Mouse (Mus musculus) brain, embryonic 14.5 days (tissue): ENCODE data around the gene Snrk.

ENCODE experiments used
- CTCF ChIP-seq: fragments of 200-500 bp; IDR thresholded peaks from 2 replicates; pipeline ENCODE4 v1.5.1; 2012; ENCODE audit warnings: inconsistent platforms, mild to moderate bottlenecking, moderate library complexity, borderline replicate concordance; ENCODE audit not compliant: insufficient read depth, insufficient read length; ENCODE audit errors: extremely low read depth
- POLR2A ChIP-seq: fragments of 200-500 bp; IDR thresholded peaks from 2 replicates; pipeline ENCODE4 v1.6.1; 2012; ENCODE audit warnings: mild to moderate bottlenecking, inconsistent platforms, borderline replicate concordance; ENCODE audit not compliant: poor library complexity, insufficient read depth, insufficient read length, severe bottlenecking; ENCODE audit errors: extremely low read depth

DNA sequence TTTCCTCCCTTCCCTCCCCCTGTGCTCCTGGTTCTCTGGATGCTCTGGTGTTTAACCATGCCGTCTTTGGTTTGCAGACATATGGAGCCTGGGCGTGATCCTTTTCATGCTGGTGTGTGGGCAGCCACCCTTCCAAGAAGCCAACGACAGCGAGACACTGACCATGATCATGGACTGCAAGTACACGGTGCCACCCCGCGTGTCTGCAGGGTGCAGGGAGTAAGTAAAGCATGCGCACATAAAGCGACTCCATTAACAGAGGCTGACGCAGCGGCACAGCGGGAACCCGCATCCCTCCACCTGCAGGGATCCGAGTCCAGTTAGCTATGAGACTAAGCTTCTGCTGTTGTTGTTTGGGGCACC is 40.0 kb downstream of the Snrk start:
- TF ChIP-seq CTCF (no peak), POLR2A (no peak)
